Mouse (Mus musculus) midbrain, embryonic 16.5 days (tissue): Measurements from ENCODE around the gene Riox1. TPM values are rescaled to one million over a fixed set of nuclear protein-coding genes. Genes with fewer than 3 reads are reported as not detected.
"Not testable (repeated sequence)": the region's sequence is repeated elsewhere in the genome, so short reads cannot be mapped to it uniquely, and the experiment has no call there.

Source experiments
- ATAC-seq: fragments of 200-750 bp; cut with Nextera tagmentation; 2 replicates; pipeline ENCODE4 v1.8.0; 2017; ENCODE audit warnings: moderate TSS enrichment
- H3K27ac ChIP-seq: fragments of 300-500 bp; sonication (generic); 2 replicates; pipeline ENCODE4 v1.5.1; 2014; ENCODE audit warnings: mild to moderate bottlenecking, low read length, mixed read lengths
- H3K27me3 ChIP-seq: fragments of 300-500 bp; sonication (generic); 2 replicates; pipeline ENCODE4 v1.6.1; 2014; ENCODE audit warnings: low read depth, low read length, mixed read lengths; ENCODE audit not compliant: control insufficient read depth, insufficient read depth
- H3K36me3 ChIP-seq: fragments of 300-500 bp; sonication (generic); 2 replicates; pipeline ENCODE4 v1.6.1; 2014; ENCODE audit warnings: mild to moderate bottlenecking, low read length, moderate library complexity, mixed read lengths; ENCODE audit not compliant: control insufficient read depth, insufficient read depth
- H3K4me1 ChIP-seq: fragments of 300-500 bp; sonication (generic); 2 replicates; pipeline ENCODE4 v1.6.1; 2014; ENCODE audit warnings: mild to moderate bottlenecking, low read length, mixed read lengths; ENCODE audit not compliant: control insufficient read depth, insufficient read depth
- H3K4me2 ChIP-seq: fragments of 300-500 bp; sonication (generic); 2 replicates; pipeline ENCODE4 v1.6.1; 2014; ENCODE audit warnings: mild to moderate bottlenecking, low read length, mixed read lengths
- H3K4me3 ChIP-seq: fragments of 300-500 bp; sonication (generic); 2 replicates; pipeline ENCODE4 v1.5.1; 2014; ENCODE audit warnings: low read depth, mild to moderate bottlenecking, low read length, moderate library complexity, mixed read lengths
- H3K9ac ChIP-seq: fragments of 300-500 bp; sonication (generic); 2 replicates; pipeline ENCODE4 v1.6.1; 2014; ENCODE audit warnings: low read depth, low read length, mixed read lengths
- H3K9me3 ChIP-seq: fragments of 300-500 bp; sonication (generic); replicated peaks from 2 replicates; pipeline ENCODE4 v1.6.1; 2014; ENCODE audit warnings: mild to moderate bottlenecking, low read length, mixed read lengths; ENCODE audit not compliant: control insufficient read depth, poor library complexity, severe bottlenecking
- WGBS: fragments of 180-500 bp; shearing (Covaris S2); extraction: QIAGEN DNeasy Blood & Tissue Kit; methylation state at CpG from one replicate; pipeline ENCODE4 v1.1.7; 2014; 5-methylcytosine and 5-hydroxymethylcytosine counted together
- polyA plus RNA-seq: library from polyadenylated mRNA; unstranded; fragments of >200 nt; fragmentation: Nextera tagmentation; extraction: Ambion mirVana; gene quantifications from 2 replicates; pipeline ENCODE4 v1.2.1, GENCODE M21; 2015

The Riox1 gene
- polyA plus RNA-seq, 1 experiment from 2014 or later: 8.7 TPM

GRCm38 (mm10) chr12:83923486-83923859 is 26.9 kb upstream of the Riox1 start:
- 89% methylated on average over 1 of the region's 1 CpGs for WGBS
- Histone ChIP-seq H3K27me3 (no peaks in the 10 kb centered on the region), H3K9me3 (no peaks in the 10 kb centered on the region), H3K27ac (no peak overlapping the region), H3K36me3 (no peaks in the 10 kb centered on the region), H3K4me1 (peaks cover 12% of the 10 kb centered on the region), H3K4me3 (no peak overlapping the region), H3K4me2 (no peak overlapping the region), H3K9ac (no peak overlapping the region)
- ATAC-seq: no peak

DNA sequence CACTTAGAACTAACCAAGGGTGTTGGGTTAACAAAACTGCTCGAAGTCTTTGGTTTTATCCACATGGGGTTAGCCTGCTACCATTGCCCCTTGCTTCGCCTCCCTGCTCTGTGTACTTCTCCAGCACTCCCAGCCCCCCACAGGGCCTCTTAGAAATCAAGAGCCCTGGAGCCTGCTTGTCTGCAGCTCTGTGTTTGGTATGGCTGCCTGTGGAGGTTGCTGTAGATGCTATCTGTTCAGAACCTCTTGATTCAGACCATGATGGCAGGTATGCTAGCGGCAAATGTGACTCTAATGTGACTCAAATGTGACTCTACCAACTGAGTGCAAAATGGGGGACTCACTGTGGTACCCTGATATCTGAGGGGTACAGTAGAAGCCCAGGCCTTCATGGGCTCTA is 26.1 kb upstream of the Riox1 start:
- H3K36me3 ChIP-seq: no peaks in the 10 kb centered on the region
- no peak overlapping the region for H3K9ac ChIP-seq
- no peak overlapping the region for H3K27ac ChIP-seq
- H3K4me1 ChIP-seq: peaks cover 12% of the 10 kb centered on the region
- H3K27me3 ChIP-seq: no peaks in the 10 kb centered on the region
- ATAC-seq: no peak
- 69% methylated on average over 3 of the region's 3 CpGs for whole genome bisulfite sequencing
- H3K4me3 ChIP-seq: no peak overlapping the region
- H3K9me3 ChIP-seq: no peaks in the 10 kb centered on the region
- no peak overlapping the region for H3K4me2 ChIP-seq

GRCm38 (mm10) chr12:83925160-83925703 is 25.2 kb upstream of the Riox1 start:
- peaks cover 9% of the 10 kb centered on the region for H3K4me1 ChIP-seq
- no peaks in the 10 kb centered on the region for H3K9me3 ChIP-seq
- H3K4me3 ChIP-seq: no peak overlapping the region
- 63% methylated on average over 7 of the region's 7 CpGs for WGBS
- no peak overlapping the region for H3K4me2 ChIP-seq
- no peak for ATAC-seq
- no peak overlapping the region for H3K9ac ChIP-seq
- H3K27me3 ChIP-seq: no peaks in the 10 kb centered on the region
- no peak overlapping the region for H3K27ac ChIP-seq
- H3K36me3 ChIP-seq: no peaks in the 10 kb centered on the region

DNA sequence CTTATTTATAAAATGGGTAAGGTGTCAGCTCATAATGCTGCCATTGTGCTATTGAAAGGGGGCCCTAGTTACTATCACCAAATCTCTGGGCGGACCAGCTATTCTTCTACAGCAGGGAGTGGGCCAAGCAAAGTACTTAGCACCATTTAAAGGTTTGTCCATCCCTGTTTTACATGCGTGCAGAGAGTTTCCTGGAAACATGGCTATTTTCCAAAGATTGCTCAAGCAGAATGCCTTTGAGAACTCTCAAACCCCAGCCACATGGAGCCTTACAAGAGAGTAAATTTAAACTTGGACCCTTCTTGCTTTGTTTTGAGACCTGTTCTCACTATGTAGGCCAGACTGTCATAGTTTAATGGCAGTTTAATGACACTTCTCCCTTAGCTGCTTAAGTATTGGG is 24.3 kb upstream of the Riox1 start:
- Histone ChIP-seq H3K36me3 (no peaks in the 10 kb centered on the region), H3K9ac (no peak overlapping the region), H3K4me2 (no peak overlapping the region), H3K4me3 (no peak overlapping the region), H3K4me1 (peaks cover 4% of the 10 kb centered on the region; the same call in 1 of the 2 replicates), H3K9me3 (no peaks in the 10 kb centered on the region), H3K27me3 (no peaks in the 10 kb centered on the region), H3K27ac (no peak overlapping the region)
- WGBS: 65% methylated on average over 2 of the region's 2 CpGs
- no peak for ATAC-seq

DNA sequence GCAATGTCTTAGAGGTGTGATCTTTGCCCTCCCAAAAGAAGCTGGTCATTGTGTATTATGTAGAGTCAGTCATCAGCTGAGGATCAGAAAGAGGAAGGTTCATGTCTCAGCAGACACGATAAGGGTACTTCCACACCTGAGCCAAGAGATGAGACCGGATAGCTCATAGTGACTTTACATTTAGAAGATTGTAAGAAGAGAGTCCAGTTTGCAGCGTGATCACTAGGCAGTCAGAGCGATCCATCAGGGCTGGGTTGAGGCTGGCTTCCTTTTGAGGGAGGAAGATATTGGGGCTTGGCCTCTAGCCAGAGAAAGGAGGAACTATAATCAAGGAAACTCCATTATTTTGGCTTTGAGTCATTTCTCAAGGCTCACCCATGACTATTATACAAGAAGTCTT is 22.7 kb upstream of the Riox1 start:
- Histone ChIP-seq H3K27ac (no peak overlapping the region), H3K27me3 (no peaks in the 10 kb centered on the region), H3K9ac (no peak overlapping the region), H3K9me3 (no peaks in the 10 kb centered on the region), H3K4me3 (no peak overlapping the region), H3K4me2 (no peak overlapping the region), H3K4me1 (peaks cover under 1% of the 10 kb centered on the region; the same call in 1 of the 2 replicates), H3K36me3 (no peaks in the 10 kb centered on the region)
- no peak for ATAC-seq
- WGBS: 88% methylated on average over 4 of the region's 4 CpGs

DNA sequence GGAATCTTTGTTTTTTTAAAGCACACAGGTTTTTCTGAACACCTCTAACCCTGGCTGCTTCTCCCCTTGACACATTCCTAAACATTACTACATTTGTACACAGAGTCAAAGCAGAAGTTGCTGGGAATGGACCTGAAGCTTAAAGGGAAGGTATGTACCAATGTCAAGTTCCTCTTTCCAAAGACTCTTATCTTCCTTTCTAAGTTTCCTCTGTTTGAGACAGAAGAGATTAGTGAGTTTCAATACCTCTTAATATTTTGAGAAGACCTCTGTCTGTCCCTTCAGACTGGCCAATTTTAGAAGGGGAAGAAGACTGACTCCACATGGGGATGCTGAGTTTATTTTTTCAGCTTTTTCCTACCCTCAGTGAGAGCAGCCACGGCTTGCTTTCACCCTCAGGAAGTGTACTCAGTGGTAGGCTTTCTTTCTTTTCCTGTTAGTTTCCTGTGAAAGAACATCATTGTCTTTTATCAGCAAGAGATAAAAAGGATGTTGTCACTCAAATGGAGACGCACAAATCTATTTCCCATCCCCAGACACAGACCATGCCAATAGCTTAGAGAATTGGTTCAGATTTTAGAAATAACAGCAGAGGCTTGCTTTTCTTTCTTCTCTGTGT is 21.1 kb upstream of the Riox1 start:
- H3K27me3 ChIP-seq: no peaks in the 10 kb centered on the region
- no peaks in the 10 kb centered on the region for H3K36me3 ChIP-seq
- ATAC-seq: no peak
- H3K27ac ChIP-seq: no peak overlapping the region
- H3K9me3 ChIP-seq: no peaks in the 10 kb centered on the region
- H3K4me2 ChIP-seq: no peak overlapping the region
- no peak overlapping the region for H3K9ac ChIP-seq
- no peak overlapping the region for H3K4me3 ChIP-seq
- no peaks in the 10 kb centered on the region for H3K4me1 ChIP-seq
- WGBS: 34% methylated on average over 2 of the region's 2 CpGs

DNA sequence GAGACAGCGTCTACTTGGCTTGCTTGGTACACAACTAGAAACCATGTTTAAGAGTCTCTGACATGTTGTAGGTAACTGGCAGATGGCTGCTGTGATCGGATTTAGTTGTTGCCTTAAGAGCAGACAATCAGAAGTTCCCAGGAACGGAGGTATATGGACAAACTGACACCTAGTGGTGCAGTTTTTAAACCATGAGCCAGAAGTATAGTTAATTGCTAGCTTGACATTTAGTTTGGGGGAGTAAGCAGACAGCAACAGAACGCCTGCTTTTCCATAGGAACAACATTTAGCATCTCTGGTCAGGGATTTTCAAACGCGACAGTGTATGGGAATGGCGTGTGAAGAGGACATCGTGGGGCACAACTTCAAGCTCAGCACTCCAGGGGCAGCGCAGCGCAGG is 12.8 kb upstream of the Riox1 start:
- Histone ChIP-seq H3K4me2 (no peak overlapping the region), H3K4me3 (no peak overlapping the region), H3K9ac (no peak overlapping the region), H3K27me3 (no peaks in the 10 kb centered on the region), H3K27ac (no peak overlapping the region), H3K4me1 (no peaks in the 10 kb centered on the region), H3K9me3 (no peaks in the 10 kb centered on the region), H3K36me3 (no peaks in the 10 kb centered on the region)
- 67% methylated on average over 10 of the region's 10 CpGs for WGBS
- no peak for ATAC-seq

DNA sequence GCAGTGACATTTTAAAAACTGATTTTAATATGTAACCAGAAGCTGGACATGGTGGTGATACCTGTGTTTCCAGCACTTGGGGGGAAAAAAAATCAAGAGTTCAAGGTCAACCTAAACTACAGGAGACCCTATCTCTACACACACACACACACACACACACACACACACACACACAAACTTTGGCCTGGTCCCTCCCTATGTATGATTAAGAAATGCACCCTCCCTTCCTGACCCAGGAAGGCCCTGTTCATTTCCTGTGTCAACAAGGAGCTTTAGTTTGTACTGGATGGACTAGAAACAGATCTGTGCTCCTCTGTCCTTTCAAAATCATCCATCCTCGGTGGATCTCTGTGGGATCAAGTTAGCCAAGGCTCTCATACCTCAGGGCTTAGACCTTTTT is 11.8 kb upstream of the Riox1 start:
- H3K4me2 ChIP-seq, H3K27me3 ChIP-seq, H3K9me3 ChIP-seq, H3K4me3 ChIP-seq, H3K9ac ChIP-seq, H3K4me1 ChIP-seq, ATAC-seq, H3K36me3 ChIP-seq, H3K27ac ChIP-seq: not testable (repeated sequence)
- WGBS: 48% methylated on average over 1 of the region's 1 CpGs

GRCm38 (mm10) chr12:83939332-83939731 is 11.1 kb upstream of the Riox1 start:
- WGBS: 65% methylated on average over 2 of the region's 2 CpGs
- no peak for ATAC-seq
- H3K36me3 ChIP-seq: no peaks in the 10 kb centered on the region
- no peaks in the 10 kb centered on the region for H3K9me3 ChIP-seq
- no peaks in the 10 kb centered on the region for H3K27me3 ChIP-seq
- H3K4me1 ChIP-seq: no peaks in the 10 kb centered on the region
- no peak overlapping the region for H3K27ac ChIP-seq
- H3K9ac ChIP-seq: no peak overlapping the region
- no peak overlapping the region for H3K4me2 ChIP-seq
- H3K4me3 ChIP-seq: no peak overlapping the region
